Mouse (Mus musculus) forebrain, postnatal 0 days (tissue): ENCODE results near the gene Slc5a12. TPM values are rescaled to one million over a fixed set of nuclear protein-coding genes. Genes with fewer than 3 reads are reported as not detected.

Experiments used
- ATAC-seq: fragments of 200-750 bp; cut with Nextera tagmentation; 2 replicates; pipeline ENCODE4 v1.8.0; 2017; ENCODE audit warnings: mild to moderate bottlenecking, moderate library complexity
- DNase-seq: peaks from one replicate; pipeline ENCODE4 v3.0.0-alpha.2; 2015
- H3K27ac ChIP-seq: fragments of 300-500 bp; sonication (generic); 2 replicates; pipeline ENCODE4 v1.5.1; 2014; ENCODE audit warnings: low read depth, mild to moderate bottlenecking, antibody characterized with exemption, low read length, moderate library complexity, mixed read lengths
- H3K27me3 ChIP-seq: fragments of 300-500 bp; sonication (generic); 2 replicates; pipeline ENCODE4 v1.6.1; 2014; ENCODE audit warnings: mild to moderate bottlenecking, low read length, mixed read lengths; ENCODE audit not compliant: insufficient read depth
- H3K36me3 ChIP-seq: fragments of 300-500 bp; sonication (generic); 2 replicates; pipeline ENCODE4 v1.6.1; 2014; ENCODE audit warnings: mild to moderate bottlenecking, moderate library complexity; ENCODE audit not compliant: insufficient read depth
- H3K4me1 ChIP-seq: fragments of 300-500 bp; sonication (generic); 2 replicates; pipeline ENCODE4 v1.6.1; 2014; ENCODE audit warnings: antibody characterized with exemption; ENCODE audit not compliant: insufficient read depth
- H3K4me2 ChIP-seq: fragments of 300-500 bp; sonication (generic); 2 replicates; pipeline ENCODE4 v1.6.1; 2014; ENCODE audit warnings: low read depth, mild to moderate bottlenecking, moderate library complexity
- H3K4me3 ChIP-seq: fragments of 300-500 bp; sonication (generic); 2 replicates; pipeline ENCODE4 v1.5.1; 2014; ENCODE audit warnings: low read depth, low read length, mixed read lengths
- H3K9ac ChIP-seq: fragments of 300-500 bp; sonication (generic); 2 replicates; pipeline ENCODE4 v1.6.1; 2014; ENCODE audit warnings: mild to moderate bottlenecking
- H3K9me3 ChIP-seq: fragments of 300-500 bp; sonication (generic); 2 replicates; pipeline ENCODE4 v1.6.1; 2016; ENCODE audit warnings: low read length
- CTCF ChIP-seq: sonication (generic); IDR thresholded peaks from 2 replicates; pipeline ENCODE4 v1.5.1; 2016; ENCODE audit warnings: antibody characterized with exemption, control low read depth, low read depth
- WGBS: fragments of 180-500 bp; shearing (Covaris S2); extraction: QIAGEN DNeasy Blood & Tissue Kit; methylation state at CpG from one replicate; pipeline ENCODE4 v1.1.7; 2014; 5-methylcytosine and 5-hydroxymethylcytosine counted together
- polyA plus RNA-seq: library from polyadenylated mRNA; unstranded; fragments of >200 nt; fragmentation: Nextera tagmentation; extraction: Ambion mirVana; gene quantifications from 2 replicates; pipeline ENCODE4 v1.2.1, GENCODE M21; 2015
- total RNA-seq: library from RNA; depleted of rRNA; stranded (reverse); fragments of >200 nt; gene quantifications from 2 replicates; pipeline ENCODE4 v1.2.3, GENCODE M21; 2014; rRNA removed

The Slc5a12 gene
- total RNA-seq (0.05 TPM in 1 of 2 replicates, not detected in the other), polyA plus RNA-seq (not detected in 2 replicates)

DNA sequence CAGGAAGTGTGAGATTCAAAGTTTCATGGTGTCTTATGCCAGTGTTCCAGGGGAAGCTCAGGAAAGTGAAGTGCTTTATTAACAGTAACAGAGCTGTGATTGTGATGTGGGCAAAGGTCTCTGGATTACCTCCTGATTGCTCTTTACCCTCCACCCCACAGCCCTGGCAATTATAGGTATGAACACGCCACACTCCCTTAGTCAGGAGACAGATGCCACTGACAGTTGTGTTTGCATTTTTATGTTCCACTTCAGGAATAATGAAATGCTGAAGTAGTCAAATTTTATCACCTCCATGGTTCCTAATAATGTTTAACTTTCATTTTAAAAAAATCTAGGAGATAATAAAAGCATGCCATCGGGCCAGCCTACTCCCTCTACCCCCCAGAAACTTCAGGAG is at the start of gene Slc5a12:
TSS of gene Slc5a12 (plus strand) at position 367 of the 400 bp plus-strand sequence.
- no peak for TF ChIP-seq CTCF
- no peak within 1 kb of the TSS for H3K4me2 ChIP-seq
- H3K9ac ChIP-seq = no peak within 1 kb of the TSS
- H3K27ac ChIP-seq = no peak within 1 kb of the TSS
- no peaks in the 10 kb centered on the region for H3K9me3 ChIP-seq
- no peaks in the 10 kb centered on the region for H3K27me3 ChIP-seq
- 74% methylated on average over 2 of the region's 2 CpGs for WGBS
- ATAC-seq (no peak), DNase-seq (no peak)
- no peaks in the 10 kb centered on the region for H3K36me3 ChIP-seq
- H3K4me3 ChIP-seq = no peak within 1 kb of the TSS
- no peaks in the 10 kb centered on the region for H3K4me1 ChIP-seq

DNA sequence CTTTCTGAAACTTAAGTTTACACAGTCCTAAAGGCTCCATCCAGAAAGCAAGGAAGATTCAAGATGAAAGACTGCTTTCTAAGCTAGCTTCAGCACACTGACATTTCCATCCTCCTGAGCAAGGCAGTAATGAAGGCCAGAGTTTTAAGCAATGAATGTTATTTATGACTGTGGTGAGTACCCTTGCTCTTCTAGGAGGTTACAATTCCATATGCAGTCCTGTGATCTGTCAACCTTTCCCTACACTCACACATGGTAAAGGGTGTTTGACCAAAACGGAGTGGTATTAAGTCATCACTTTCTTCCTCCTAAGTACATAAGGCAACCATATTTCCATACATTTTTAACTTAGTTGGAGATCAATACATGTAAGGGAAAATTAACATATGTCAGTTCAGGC is 41.0 kb upstream of the Slc5a12 start:
- no peak overlapping the region for H3K4me2 ChIP-seq
- no peak for TF ChIP-seq CTCF
- H3K4me3 ChIP-seq = no peak overlapping the region
- H3K27ac ChIP-seq = no peak overlapping the region
- H3K9ac ChIP-seq = no peak overlapping the region
- no peaks in the 10 kb centered on the region for H3K27me3 ChIP-seq
- ATAC-seq (no peak), DNase-seq (no peak)
- no peaks in the 10 kb centered on the region for H3K36me3 ChIP-seq
- 98% methylated on average over 1 of the region's 1 CpGs for WGBS
- H3K4me1 ChIP-seq = no peaks in the 10 kb centered on the region
- H3K9me3 ChIP-seq = no peaks in the 10 kb centered on the region

DNA sequence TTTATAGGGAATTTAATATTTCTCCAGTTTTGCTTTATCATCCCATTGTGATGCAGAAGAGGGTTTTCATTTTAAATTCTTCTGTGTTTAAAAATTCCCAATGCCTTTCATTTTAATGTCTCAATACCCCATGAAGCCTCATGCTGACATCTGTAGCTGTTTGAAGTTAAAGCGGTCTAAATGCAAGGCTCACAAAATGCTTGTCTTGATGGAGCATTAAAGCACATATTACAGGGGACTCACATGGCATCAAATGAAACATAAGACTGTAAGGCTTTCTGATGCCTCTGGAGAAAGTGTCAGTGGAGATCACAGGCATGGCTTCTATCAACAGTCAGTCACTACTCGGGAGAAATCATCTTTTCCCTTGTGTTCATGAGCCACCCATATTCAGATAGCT is 34.5 kb upstream of the Slc5a12 start:
- 70% methylated on average over 2 of the region's 2 CpGs for WGBS
- Histone ChIP-seq H3K27me3 (no peaks in the 10 kb centered on the region), H3K4me2 (no peak overlapping the region), H3K4me3 (no peak overlapping the region), H3K9ac (no peak overlapping the region), H3K4me1 (no peaks in the 10 kb centered on the region), H3K27ac (no peak overlapping the region), H3K9me3 (no peaks in the 10 kb centered on the region), H3K36me3 (no peaks in the 10 kb centered on the region)
- DNase-seq = no peak
- no peak for TF ChIP-seq CTCF
- no peak for ATAC-seq

DNA sequence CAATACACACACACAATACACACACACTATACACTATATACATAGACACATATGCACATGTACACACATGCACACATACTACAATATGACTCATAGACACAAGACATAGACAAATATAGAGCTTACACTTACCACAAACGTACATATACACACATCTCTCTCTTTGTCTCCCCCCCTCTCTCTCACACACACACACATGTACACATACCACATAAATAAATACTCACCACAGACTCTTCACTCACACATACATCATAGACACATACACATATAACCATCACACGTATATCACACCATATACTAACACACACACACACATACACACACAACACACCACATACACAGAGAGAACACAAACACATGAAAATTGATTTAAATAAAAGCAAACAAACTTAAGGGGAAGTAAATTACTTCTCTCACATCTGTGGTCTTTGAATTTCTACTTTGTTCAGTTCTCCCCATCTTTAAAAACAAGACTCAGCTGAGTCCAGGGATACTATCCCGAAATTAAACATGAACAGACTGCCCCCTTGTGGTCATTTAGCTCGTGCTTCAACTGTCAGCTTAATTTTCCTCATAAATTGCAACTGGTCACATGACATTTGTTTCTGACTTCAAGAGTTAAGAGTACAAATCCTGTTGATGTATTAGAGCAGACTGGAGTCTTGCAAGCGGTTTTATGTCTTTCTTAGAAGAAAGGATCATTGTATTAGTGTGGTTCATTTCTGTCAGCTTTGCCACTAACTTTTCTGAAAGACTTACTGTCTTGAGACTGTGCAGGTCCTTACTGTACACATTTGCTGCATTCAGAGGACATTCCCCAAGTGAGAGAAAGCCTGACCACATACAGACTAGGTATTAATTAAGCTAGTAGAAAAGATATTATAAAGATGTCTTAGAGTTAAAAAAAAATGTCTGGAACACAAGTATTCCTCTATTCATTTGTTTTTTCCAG is 32.1 kb upstream of the Slc5a12 start:
- Histone ChIP-seq H3K27ac (no peak overlapping the region), H3K9me3 (no peaks in the 10 kb centered on the region), H3K9ac (no peak overlapping the region), H3K4me2 (no peak overlapping the region), H3K36me3 (no peaks in the 10 kb centered on the region), H3K27me3 (no peaks in the 10 kb centered on the region), H3K4me1 (no peaks in the 10 kb centered on the region), H3K4me3 (no peak overlapping the region)
- peak; percentile 86 for DNase-seq
- WGBS = 36% methylated on average over 5 of the region's 5 CpGs
- peak; percentile 81 for TF ChIP-seq CTCF
- peak; percentile 90 for ATAC-seq

DNA sequence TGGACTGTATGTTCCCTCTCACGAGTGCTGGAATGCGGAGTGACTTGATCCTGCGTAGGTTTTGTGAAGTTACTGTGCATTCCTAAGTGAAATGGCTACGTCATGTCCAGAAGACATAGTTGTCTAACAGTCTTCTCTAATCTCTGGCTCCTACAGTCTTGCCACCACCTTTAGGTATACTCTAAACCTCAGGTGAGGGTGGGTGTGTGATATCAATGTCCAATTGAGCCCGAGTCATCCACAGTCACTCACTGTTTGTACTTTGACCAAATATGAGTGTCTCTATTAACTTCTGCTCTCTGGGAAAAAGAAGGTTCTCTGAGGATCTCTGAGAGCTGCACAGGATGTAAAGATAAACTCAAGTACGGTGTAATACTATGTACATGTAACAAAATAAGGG is 10.4 kb upstream of the Slc5a12 start:
- Histone ChIP-seq H3K27me3 (no peaks in the 10 kb centered on the region), H3K36me3 (no peaks in the 10 kb centered on the region), H3K9me3 (no peaks in the 10 kb centered on the region), H3K4me2 (no peak overlapping the region), H3K27ac (no peak overlapping the region), H3K4me1 (no peaks in the 10 kb centered on the region), H3K4me3 (no peak overlapping the region), H3K9ac (no peak overlapping the region)
- ATAC-seq = no peak
- WGBS = 94% methylated on average over 6 of the region's 6 CpGs
- TF ChIP-seq CTCF = no peak
- DNase-seq = no peak

DNA sequence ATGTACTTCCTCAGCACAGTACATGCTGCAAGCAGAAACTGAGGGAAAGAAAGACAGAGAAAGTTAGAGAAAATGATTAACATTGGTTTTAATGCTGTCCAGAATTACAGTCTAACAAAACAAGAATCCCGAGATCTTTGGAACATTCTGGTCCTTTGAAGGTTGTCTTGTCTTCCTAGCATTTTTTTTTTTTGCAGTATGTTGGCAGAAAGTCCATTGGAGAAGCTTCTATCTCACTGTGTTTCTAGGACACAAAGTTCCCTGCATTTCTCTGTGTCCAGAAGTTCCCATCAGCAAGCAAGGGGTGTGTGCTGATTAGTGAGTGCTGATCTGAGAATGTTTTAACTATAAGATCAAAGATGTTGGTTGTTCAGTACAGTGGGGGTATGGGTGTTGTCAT is 7.1 kb upstream of the Slc5a12 start:
- TF ChIP-seq CTCF = no peak
- DNase-seq = no peak
- 86% methylated on average over 1 of the region's 1 CpGs for WGBS
- Histone ChIP-seq H3K4me2 (no peak overlapping the region), H3K4me1 (no peaks in the 10 kb centered on the region), H3K36me3 (no peaks in the 10 kb centered on the region), H3K27ac (no peak overlapping the region), H3K27me3 (no peaks in the 10 kb centered on the region), H3K4me3 (no peak overlapping the region), H3K9ac (no peak overlapping the region), H3K9me3 (no peaks in the 10 kb centered on the region)
- ATAC-seq = no peak

DNA sequence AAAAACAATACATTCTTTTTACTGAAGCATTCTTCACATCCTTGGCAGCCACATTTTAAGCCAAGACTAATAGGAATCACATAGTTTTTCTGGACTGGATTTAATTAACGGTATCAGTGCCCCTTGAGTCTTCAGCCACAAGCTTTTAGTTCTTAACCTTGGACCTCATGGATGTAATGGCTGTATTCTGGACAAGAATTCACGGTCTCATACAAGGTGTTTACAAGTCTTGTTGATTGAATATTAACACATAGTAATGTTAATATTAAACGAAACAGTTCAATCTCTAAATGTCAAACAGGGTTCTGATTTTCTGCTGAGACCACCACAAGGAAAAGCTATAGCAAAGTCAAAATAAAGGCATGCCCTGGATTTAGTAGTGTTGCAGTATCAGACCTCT is 4.8 kb upstream of the Slc5a12 start:
- ATAC-seq (no peak), DNase-seq (no peak)
- Histone ChIP-seq H3K27me3 (no peaks in the 10 kb centered on the region), H3K4me1 (no peaks in the 10 kb centered on the region), H3K36me3 (no peaks in the 10 kb centered on the region), H3K4me3 (no peak overlapping the region), H3K4me2 (no peak overlapping the region), H3K9me3 (no peaks in the 10 kb centered on the region), H3K27ac (no peak overlapping the region), H3K9ac (no peak overlapping the region)
- WGBS = 83% methylated on average over 3 of the region's 3 CpGs
- TF ChIP-seq CTCF = no peak
